Mouse (Mus musculus) CH12.LX (cell line): ENCODE measurements around the gene Zfyve26. TPM values are rescaled to one million over a fixed set of nuclear protein-coding genes. Genes with fewer than 3 reads are reported as not detected.

Experiments
- DNase-seq: peaks from one replicate; pipeline ENCODE4 v3.0.0-alpha.2; 2013; ENCODE audit errors: extremely low read depth
- H3K27ac ChIP-seq: 2 replicates; pipeline ENCODE4 v1.5.1; 2012; ENCODE audit warnings: low read depth, mild to moderate bottlenecking, control low read depth, moderate library complexity; ENCODE audit not compliant: insufficient read depth
- H3K27me3 ChIP-seq: replicated peaks from 2 replicates; pipeline ENCODE3; 2012; ENCODE audit warnings: inconsistent platforms
- H3K36me3 ChIP-seq, 2 experiments: replicated peaks in 1 of 2; 2 replicates each; pipeline versions ENCODE3 to v1.6.1; 2012; ENCODE audit warnings: inconsistent platforms in 1 of 2, low read length in 1 of 2, mild to moderate bottlenecking in 1 of 2, mixed read lengths in 1 of 2, moderate library complexity in 1 of 2; ENCODE audit not compliant: control insufficient read depth in 1 of 2, insufficient read depth in 1 of 2
- H3K4me1 ChIP-seq, 2 experiments: 2 replicates each; pipeline ENCODE4 v1.6.1; 2012; ENCODE audit warnings: inconsistent platforms in 1 of 2, moderate library complexity in 1 of 2; ENCODE audit not compliant: insufficient read depth in 2 of 2, control insufficient read depth in 1 of 2
- H3K4me2 ChIP-seq: 2 replicates; pipeline ENCODE4 v1.6.1; 2012; ENCODE audit warnings: low read depth, mild to moderate bottlenecking, control low read depth; ENCODE audit not compliant: poor library complexity, insufficient read depth, severe bottlenecking
- H3K4me3 ChIP-seq, 3 experiments: fragments of 150-350 bp in 1 of 3; sonication (generic) in 1 of 3; replicated peaks in 1 of 3; 2 replicates each; pipeline versions ENCODE3 to v1.5.1; 2011 to 2012; ENCODE audit warnings: low read depth in 2 of 3, low read length in 2 of 3, mild to moderate bottlenecking in 2 of 3, moderate library complexity in 2 of 3, control low read depth in 1 of 3, improper control_type of control experiment in 1 of 3, inconsistent platforms in 1 of 3, mixed read lengths in 1 of 3; ENCODE audit not compliant: poor library complexity in 1 of 3
- H3K79me2 ChIP-seq: replicated peaks from 2 replicates; pipeline ENCODE4 v1.6.1; 2012; ENCODE audit warnings: mild to moderate bottlenecking, moderate library complexity; ENCODE audit not compliant: control insufficient read depth, poor library complexity, insufficient read depth, severe bottlenecking; ENCODE audit errors: extremely low read depth
- H3K9ac ChIP-seq: 2 replicates; pipeline ENCODE4 v1.6.1; 2012; ENCODE audit warnings: low read depth, mild to moderate bottlenecking, control low read depth, moderate library complexity; ENCODE audit not compliant: insufficient read depth
- H3K9me3 ChIP-seq: replicated peaks from 2 replicates; pipeline ENCODE3; 2012; ENCODE audit warnings: low read length, inconsistent platforms, mixed read lengths
- BHLHE40 ChIP-seq: IDR thresholded peaks from 2 replicates; pipeline ENCODE4 v1.6.1; 2011; ENCODE audit warnings: mild to moderate bottlenecking, low read depth, low read length, improper control_type of control experiment
- CHD1 ChIP-seq: IDR thresholded peaks from 2 replicates; pipeline ENCODE4 v1.6.1; 2012; ENCODE audit warnings: low read depth, low read length, improper control_type of control experiment, inconsistent platforms
- EP300 ChIP-seq: IDR thresholded peaks from 2 replicates; pipeline ENCODE4 v1.6.1; 2011; ENCODE audit warnings: low read length, improper control_type of control experiment
- HCFC1 ChIP-seq: IDR thresholded peaks from 2 replicates; pipeline ENCODE4 v1.6.1; 2012; ENCODE audit warnings: low read depth, mild to moderate bottlenecking, inconsistent platforms, low read length, improper control_type of control experiment
- IRF4 ChIP-seq: IDR thresholded peaks from 2 replicates; pipeline ENCODE4 v1.6.1; 2014; ENCODE audit warnings: low read depth, mild to moderate bottlenecking, inconsistent platforms, low read length, improper control_type of control experiment
- JUN ChIP-seq: IDR thresholded peaks from 2 replicates; pipeline ENCODE4 v1.6.1; 2011; ENCODE audit warnings: low read depth, mild to moderate bottlenecking, low read length, improper control_type of control experiment, moderate library complexity; ENCODE audit not compliant: insufficient read depth
- MAFK ChIP-seq: IDR thresholded peaks from 2 replicates; pipeline ENCODE4 v1.6.1; 2011; ENCODE audit warnings: low read length, improper control_type of control experiment; ENCODE audit not compliant: insufficient replicate concordance
- MAX ChIP-seq: IDR thresholded peaks from 2 replicates; pipeline ENCODE4 v1.6.1; 2011; ENCODE audit warnings: low read length, improper control_type of control experiment
- MAZ ChIP-seq: IDR thresholded peaks from 2 replicates; pipeline ENCODE4 v1.6.1; 2012; ENCODE audit warnings: low read depth, mild to moderate bottlenecking, inconsistent platforms, low read length, improper control_type of control experiment, moderate library complexity
- NELFE ChIP-seq: IDR thresholded peaks from 2 replicates; pipeline ENCODE4 v1.6.1; 2011; ENCODE audit warnings: low read depth, low read length, improper control_type of control experiment
- NRF1 ChIP-seq: IDR thresholded peaks from 2 replicates; pipeline ENCODE4 v1.6.1; 2014; ENCODE audit warnings: low read depth, mild to moderate bottlenecking, inconsistent platforms, low read length, improper control_type of control experiment, moderate library complexity
- POLR2A ChIP-seq: IDR thresholded peaks from 2 replicates; pipeline ENCODE4 v1.6.1; 2011; ENCODE audit warnings: low read depth, mild to moderate bottlenecking, improper control_type of control experiment, low read length
- POLR2AphosphoS2 ChIP-seq: IDR thresholded peaks from 2 replicates; pipeline ENCODE4 v1.6.1; 2011; ENCODE audit warnings: low read depth, low read length, improper control_type of control experiment
- SMC3 ChIP-seq: IDR thresholded peaks from 2 replicates; pipeline ENCODE4 v1.6.1; 2011; ENCODE audit warnings: low read depth, low read length, improper control_type of control experiment
- TBP ChIP-seq: conservative IDR thresholded peaks from 2 replicates; pipeline ENCODE4 v1.6.1; 2011; ENCODE audit warnings: low read depth, low read length, improper control_type of control experiment
- TCF12 ChIP-seq: IDR thresholded peaks from 2 replicates; pipeline ENCODE4 v1.6.1; 2014; ENCODE audit warnings: low read depth, mild to moderate bottlenecking, inconsistent platforms, low read length, improper control_type of control experiment
- USF1 ChIP-seq: IDR thresholded peaks from 2 replicates; pipeline ENCODE4 v1.6.1; 2014; ENCODE audit warnings: low read depth, mild to moderate bottlenecking, inconsistent platforms, low read length, improper control_type of control experiment
- ZC3H11A ChIP-seq: IDR thresholded peaks from 2 replicates; pipeline ENCODE4 v1.6.1; 2012; ENCODE audit warnings: low read depth, mild to moderate bottlenecking, inconsistent platforms, low read length, improper control_type of control experiment
- ZKSCAN1 ChIP-seq: IDR thresholded peaks from 2 replicates; pipeline ENCODE4 v1.6.1; 2012; ENCODE audit warnings: low read depth, inconsistent platforms, low read length, improper control_type of control experiment, borderline replicate concordance
- ZMIZ1 ChIP-seq: IDR thresholded peaks from 2 replicates; pipeline ENCODE4 v1.6.1; 2012; ENCODE audit warnings: low read depth, mild to moderate bottlenecking, inconsistent platforms, low read length, improper control_type of control experiment
- ZNF384 ChIP-seq: IDR thresholded peaks from 2 replicates; pipeline ENCODE4 v1.6.1; 2012; ENCODE audit warnings: low read depth, low read length, improper control_type of control experiment, inconsistent platforms
- dilution Hi-C: fragments of 300-500 bp; cut with MboI; formaldehyde crosslinking; loops from 2 replicates; pipeline ENCODE4 v1.14.3; 2020; ENCODE audit warnings: low sequenced_read_pairs; ENCODE audit not compliant: extremely low pct_unique_long_range_greater_than_20kb, extremely low pct_ligation_motif_present
- in situ Hi-C: fragments of 300-500 bp; cut with MboI; formaldehyde crosslinking; loops from 3 replicates; pipeline ENCODE4 v1.14.3; 2019; ENCODE audit warnings: low sequenced_read_pairs, low pct_ligation_motif_present, low pct_unique_long_range_greater_than_20kb, mixed read lengths
- polyA plus RNA-seq: library from polyadenylated mRNA; unstranded; fragments of >175 nt; gene quantifications from 2 replicates; pipeline ENCODE4 v1.2.1, GENCODE M21; 2012; ENCODE audit warnings: low read depth; ENCODE audit not compliant: insufficient read length
- total RNA-seq, 2 experiments: library from RNA; depleted of rRNA; stranded (reverse); fragments of 300-350 nt in 1 of 2; fragments of >200 nt in 1 of 2; gene quantifications; 2 replicates each; pipeline ENCODE4 v1.2.3; 2012 to 2014

Zfyve26 gene
- total and polyA plus RNA-seq, 3 experiments: 10.4 to 24.8 (median 16.1) TPM

- no peak for DNase-seq
- in situ Hi-C loops: no loop called here
- peaks cover 90 to 97% of the 10 kb centered on the region in 2 experiments for H3K36me3 ChIP-seq
- no peak overlapping the region for H3K27ac ChIP-seq
- no peak overlapping the region for H3K4me2 ChIP-seq
- TF ChIP-seq ZMIZ1 (no peak), MAX (no peak), USF1 (no peak), CHD1 (no peak), TBP (no peak), SMC3 (no peak), MAFK (no peak), HCFC1 (no peak), NELFE (no peak), IRF4 (no peak), MAZ (no peak)
- TF ChIP-seq, all 38 proteins: peak for 0
- dilution Hi-C loops: no loop called here
- Histone ChIP-seq H3K9me3 (no peaks in the 10 kb centered on the region), H3K4me1 (no peaks in the 10 kb centered on the region), H3K79me2 (no peaks in the 10 kb centered on the region), H3K4me3 (no peak overlapping the region), H3K27me3 (no peaks in the 10 kb centered on the region), H3K9ac (no peak overlapping the region)
These were observed 13.5 kb downstream of the Zfyve26 start for GRCm38 (mm10) chr12:79282595-79282994.

- Histone ChIP-seq H3K27me3 (no peaks in the 10 kb centered on the region), H3K4me2 (no peak overlapping the region), H3K4me3 (no peak overlapping the region), H3K9me3 (no peaks in the 10 kb centered on the region), H3K36me3 (peaks cover 87 to 97% of the 10 kb centered on the region in 2 experiments), H3K79me2 (no peaks in the 10 kb centered on the region), H3K27ac (no peak overlapping the region), H3K4me1 (no peaks in the 10 kb centered on the region), H3K9ac (no peak overlapping the region)
- dilution Hi-C loops: no loop called here
- DNase-seq: no peak
- TF ChIP-seq TCF12: no peak
- TF ChIP-seq CHD1: no peak
- no peak for TF ChIP-seq HCFC1
- no peak for TF ChIP-seq ZC3H11A
- TF ChIP-seq JUN: no peak
- no peak for TF ChIP-seq MAFK
- TF ChIP-seq SMC3: no peak
- TF ChIP-seq EP300: no peak
- no peak for TF ChIP-seq MAX
- TF ChIP-seq ZKSCAN1: no peak
- TF ChIP-seq TBP: no peak
- no peak for TF ChIP-seq ZNF384
- TF ChIP-seq BHLHE40: no peak
- TF ChIP-seq POLR2A: no peak
- no peak for TF ChIP-seq POLR2AphosphoS2
- no peak for TF ChIP-seq NRF1
- no peak for TF ChIP-seq MAZ
- in situ Hi-C loops: no loop called here
These were observed 16.5 kb downstream of the Zfyve26 start for GRCm38 (mm10) chr12:79279513-79280115.
